Mouse (Mus musculus) CD4-positive helper T cell, adult 2 months (primary cell): ENCODE measurements at regions not wholly inside any gene's neighbourhood (a gene's known extent, or its start where the extent isn't known, plus 50 kb on each side); places are given as distances from the start of the nearest gene placed in this dataset.

Experiments
- DNase-seq: peaks from one replicate; pipeline ENCODE4 v3.0.0-alpha.2; 2012; ENCODE audit warnings: low read depth, missing footprints, low spot score

DNA sequence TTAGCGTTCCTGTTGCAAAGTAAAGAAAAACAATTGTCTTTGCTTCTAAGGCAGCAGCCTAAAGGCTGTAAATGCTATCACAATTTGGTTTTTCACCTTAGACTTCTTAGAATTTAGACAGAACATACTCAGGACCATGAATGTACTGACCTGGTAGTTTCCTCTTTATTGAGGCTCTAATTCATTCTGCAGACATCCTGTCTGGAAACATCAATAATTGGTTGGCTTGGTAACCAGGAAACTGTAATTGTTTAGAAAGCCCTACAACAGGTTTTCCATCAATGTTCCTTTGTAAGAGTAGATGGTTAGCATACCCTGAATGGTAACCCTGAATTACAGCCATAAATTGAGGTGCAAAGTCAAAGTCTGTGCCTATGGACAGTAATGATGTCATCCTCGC is 67.4 kb upstream of the Prr30 start:
- DNase-seq: no peak
